Mouse (Mus musculus) adrenal gland, postnatal 10 days (tissue): ENCODE data around the gene Tuba1a. TPM values are rescaled to one million over a fixed set of nuclear protein-coding genes. Genes with fewer than 3 reads are reported as not detected.
A peak's percentile ranks its signal among the peaks of the same experiment; 100 is the strongest.
"Not testable (repeated sequence)": the region's sequence is repeated elsewhere in the genome, so short reads cannot be mapped to it uniquely, and the experiment has no call there.

Source experiments
- DNase-seq: peaks from one replicate; pipeline ENCODE4 v3.0.0; 2021; ENCODE audit warnings: mixed read lengths
- total RNA-seq, 2 experiments: library from RNA; stranded (reverse); gene quantifications; 2 replicates each; pipeline ENCODE4 v1.2.3; 2021

Gene Tuba1a
- total RNA-seq, 2 experiments from 2014 or later = 202 to 313 TPM

DNA sequence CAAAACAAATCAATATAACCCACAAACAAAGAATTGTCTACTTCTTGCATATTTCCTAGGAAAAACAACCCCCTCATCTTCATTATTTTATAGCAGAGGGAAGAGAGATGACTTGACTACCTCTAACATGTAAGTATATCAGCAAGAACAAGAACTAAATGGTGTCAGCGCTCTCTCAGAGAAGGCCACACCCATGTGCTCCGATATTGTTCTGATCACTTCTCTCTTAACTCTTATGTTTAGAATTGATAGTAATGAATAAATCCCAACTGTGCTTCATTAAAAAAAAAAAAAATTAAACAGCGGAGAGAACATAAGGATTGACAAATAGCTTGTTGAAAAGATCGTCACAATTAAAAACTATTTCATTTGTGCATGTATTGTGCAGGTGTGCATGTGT lies 1.8 kb upstream of the Tuba1a start:
- DNase-seq = no peak

DNA sequence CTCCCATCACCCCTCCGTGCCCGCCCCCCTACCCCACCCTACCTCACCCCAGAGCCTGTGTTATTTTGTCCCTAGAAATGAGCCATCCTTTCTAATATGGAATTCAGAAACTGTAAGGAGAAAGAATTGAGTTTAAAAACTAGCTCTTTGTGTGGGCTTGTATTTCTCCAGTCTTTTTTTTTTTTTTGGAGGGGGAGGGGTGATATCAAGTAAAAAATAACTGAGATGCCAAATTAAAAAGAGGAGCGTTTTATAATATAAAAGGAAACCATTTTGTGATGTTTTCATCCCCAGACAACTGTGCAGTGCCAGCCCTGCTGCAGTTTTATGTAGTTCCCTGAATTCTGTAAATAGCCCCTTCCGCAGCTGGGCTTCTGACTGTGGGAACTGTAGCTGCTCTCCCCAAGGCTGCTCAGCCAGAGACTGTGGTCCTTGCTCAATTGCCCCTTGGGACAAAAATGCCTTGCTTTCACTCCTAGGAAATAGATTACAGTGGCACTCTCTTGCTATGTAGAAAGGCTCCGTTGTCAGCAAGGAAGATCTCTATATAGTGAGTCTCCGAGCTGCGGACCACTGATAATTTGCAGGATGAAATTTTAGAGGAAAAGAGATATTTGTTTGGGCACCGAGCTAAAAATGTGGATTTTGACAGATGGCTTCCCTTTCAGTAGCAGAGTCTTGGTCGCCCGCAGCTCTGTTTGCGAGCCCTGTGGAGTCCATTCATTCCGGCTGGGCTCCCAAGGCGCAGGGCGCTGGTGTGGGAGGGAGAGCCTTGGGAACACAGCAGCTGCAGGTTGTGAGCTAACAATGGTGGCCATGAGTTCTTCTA lies 1.1 kb upstream of the Tuba1a start:
- peak; percentile 39 for DNase-seq

DNA sequence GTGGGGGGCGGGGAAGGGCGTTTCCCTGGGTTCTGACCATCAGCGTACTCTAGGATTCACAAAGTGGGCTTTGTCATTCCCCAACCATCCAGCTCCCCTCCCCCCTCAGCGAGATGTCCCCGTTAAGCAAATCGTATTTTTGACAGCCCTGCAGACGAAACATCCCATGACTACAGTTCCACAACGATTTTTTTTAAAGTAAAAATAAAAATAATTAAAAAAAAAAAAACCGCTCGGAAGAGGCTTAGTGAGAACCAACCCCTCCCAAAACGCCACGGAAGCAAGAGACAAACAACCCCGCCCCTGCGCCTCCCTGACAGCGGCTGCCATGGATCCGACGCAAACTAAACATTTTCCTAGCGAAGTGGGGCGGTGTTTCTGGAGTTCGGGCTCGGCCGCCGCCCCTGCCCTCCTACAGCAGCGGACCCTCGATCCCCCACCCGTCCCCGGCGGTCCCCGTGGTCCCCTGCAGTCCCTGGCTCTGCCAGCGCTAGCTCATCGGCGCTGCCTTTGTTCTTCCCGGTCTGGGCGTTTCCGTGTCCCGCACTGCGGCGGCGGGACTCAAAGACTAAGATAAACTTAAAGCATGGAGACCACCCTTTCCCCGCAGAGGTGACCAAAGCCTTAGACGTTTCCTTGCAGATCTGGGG lies 627 bp downstream of the Tuba1a start:
- peak; percentile 79 for DNase-seq

DNA sequence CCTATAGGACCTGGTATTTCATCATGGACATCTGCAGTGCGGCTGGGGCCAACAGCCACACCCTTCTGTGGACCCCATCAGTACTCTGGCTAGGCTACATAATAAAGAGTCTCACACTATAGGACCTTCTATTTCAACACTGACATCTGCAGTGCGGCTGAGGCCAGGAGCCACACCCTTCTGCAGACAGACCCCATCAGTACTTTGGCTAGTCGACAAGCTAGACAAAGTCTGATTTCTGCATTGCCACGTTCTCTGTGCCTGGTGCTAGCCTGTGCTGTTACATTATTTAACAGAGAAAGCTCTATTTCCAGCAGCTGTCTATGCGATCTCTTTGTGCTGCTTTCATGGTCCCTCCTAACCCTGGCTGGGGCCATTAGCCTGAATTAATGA lies 1.4 kb downstream of the Tuba1a start:
- DNase-seq = no peak

DNA sequence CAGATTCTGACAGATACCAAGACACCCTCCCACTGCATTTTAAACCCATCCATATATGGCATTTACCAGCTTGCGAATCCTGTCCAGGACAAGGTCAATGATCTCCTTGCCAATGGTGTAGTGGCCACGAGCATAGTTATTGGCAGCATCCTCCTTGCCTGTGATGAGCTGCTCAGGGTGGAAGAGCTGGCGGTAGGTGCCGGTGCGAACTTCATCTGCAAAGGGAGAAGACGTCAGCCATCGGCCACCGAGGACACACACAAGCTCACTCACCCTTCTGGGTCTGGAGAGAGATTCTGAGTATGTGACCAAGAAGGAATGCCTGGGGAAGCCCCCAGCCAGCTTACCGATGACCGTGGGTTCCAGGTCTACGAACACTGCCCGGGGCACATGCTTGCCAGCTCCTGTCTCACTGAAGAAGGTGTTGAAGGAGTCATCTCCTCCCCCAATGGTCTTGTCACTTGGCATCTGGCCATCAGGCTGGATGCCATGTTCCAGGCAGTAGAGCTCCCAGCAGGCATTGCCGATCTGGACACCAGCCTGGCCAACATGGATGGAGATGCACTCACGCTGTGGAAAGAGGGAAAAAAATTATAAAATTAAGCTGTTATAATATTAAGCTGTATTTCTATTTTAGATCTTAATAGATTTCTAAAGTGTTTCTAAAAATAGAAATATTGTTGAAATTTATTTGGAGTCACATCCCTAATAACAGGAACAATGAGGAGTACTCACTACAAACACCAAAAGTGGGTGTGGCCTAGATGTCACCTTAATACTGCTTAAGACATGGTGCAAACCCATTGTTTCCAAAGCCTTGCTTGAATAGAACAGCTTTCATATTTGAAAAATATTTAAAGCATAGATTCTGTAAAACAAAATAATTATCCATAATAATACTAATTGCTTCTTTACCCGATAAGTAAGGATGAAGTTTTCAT lies 2.1 kb downstream of the Tuba1a start:
- DNase-seq = not testable (repeated sequence)

DNA sequence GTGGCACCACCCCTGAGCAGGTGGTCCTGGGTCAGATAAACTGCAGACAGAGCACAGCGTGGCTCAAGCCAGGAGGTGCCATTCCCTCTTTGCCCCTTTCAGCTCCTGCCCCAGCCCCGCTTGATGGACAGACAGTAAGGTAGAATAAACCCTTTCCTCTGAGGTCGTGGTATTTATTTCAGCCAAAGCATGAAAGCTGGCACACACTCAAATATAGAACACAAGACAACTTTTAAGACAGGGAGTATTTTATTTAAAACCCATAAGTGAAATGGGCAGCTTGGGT lies 4.0 kb downstream of the Tuba1a start:
- DNase-seq = no peak

DNA sequence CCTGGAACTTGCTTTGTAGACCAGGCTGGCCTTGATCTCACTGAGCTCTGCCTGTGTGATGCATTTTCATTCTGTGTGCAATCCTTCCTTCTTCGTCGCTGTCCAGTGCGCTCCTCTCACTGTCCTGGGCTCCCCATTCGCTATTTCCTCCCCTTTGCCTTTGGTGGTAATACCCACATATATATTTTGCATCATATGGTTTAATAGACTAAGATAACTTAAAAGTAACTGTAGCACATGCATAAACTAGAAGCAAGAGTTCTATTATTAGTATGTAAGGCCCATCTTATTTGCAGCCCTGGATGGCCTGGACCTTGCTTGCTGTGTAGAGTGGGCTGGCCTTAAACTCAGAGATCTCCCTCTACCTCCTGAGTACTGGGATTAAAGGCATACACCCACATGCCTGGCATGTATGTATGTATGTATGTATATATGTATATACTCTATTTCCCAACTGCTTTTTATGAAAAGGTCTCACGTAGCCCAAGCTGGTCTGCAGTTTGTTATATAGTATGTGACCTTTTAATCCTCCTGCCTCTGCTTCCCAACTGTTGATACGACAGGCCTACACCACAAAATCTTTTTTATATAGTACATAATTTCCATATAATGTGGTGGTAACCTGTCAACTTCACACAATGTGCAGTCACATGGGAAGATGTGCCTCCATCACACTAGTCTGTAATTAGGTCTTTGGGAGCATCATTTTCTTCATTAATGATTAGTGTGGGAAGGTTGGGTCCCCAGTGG lies 4.5 kb downstream of the Tuba1a start:
- DNase-seq = no peak

DNA sequence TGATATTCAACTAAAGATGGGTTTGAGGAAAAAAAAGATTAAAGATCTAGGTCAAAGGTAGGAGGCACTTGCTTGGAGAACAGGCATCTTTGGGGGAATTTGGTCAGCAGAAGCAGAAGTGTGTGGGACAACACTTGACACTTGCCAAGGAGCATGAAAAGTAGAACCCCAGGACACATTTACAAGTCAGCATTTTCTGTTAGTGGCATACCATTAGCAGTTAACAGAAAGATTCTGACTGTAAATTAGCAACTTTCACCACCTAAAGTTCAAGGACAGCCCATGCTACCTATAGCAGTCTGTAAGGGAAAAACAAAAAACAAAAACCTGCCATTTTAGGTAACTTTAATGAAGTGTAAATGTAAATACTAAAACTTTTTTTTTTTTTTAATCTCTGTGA lies 5.1 kb downstream of the Tuba1a start:
- DNase-seq = no peak

DNA sequence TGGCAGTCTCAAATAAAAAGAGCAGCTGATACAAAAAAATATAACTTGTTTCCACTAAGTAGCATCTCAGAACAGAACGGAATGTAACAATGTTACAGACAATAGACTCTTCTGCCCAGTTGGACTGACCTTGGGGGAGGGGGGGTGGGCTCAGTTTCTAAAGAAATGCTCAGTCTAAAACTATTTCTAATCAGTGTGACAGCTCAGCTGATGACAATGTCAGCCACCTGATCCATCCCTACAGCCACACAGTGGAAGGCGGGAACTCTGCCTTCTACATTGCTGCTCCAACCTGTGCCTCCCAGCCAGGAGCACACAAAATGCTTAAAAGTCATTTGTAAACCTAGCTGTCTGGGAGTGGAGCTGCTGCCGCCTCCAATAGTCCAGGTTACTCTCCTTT lies 5.6 kb downstream of the Tuba1a start:
- no peak for DNase-seq

DNA sequence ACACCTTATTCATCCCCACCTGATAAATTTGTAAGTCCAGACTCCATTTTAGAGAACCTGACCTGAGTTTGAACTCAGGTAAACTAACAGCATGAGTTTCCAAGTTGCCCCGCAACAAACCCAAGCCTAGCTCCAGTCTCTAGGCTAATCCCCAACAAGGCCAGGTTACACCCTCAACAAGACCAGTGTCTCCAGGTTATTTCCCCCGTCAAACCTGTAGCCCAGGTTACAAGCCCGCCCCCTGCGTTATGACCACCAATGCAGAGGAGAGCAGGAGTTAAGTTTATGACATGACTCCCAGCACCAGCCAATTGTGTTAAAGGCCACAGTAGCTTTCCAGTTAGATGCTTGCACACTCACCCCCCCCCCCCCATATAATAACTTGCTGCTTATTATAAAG lies 10.4 kb downstream of the Tuba1a start:
- DNase-seq = no peak

DNA sequence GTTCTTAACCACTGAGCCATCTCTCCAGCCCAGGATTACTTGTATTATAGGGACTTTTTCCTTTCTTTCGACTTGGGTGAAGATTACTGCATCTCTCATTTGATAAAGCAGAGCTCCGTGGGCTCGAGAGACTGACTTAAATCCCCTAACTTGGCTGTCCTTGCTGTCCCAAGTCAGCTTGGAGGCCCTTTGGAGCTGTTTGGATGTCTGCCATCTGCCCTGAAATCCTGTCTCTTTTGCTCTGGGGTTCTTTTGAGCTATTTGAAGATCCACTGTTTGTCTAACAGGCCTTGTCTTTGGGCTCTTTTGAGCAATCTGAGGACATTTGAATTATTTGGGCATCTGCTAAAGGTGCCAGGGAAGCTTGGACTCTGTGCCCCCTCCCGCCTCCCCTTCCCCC lies 11.4 kb downstream of the Tuba1a start:
- peak; percentile 67 for DNase-seq

DNA sequence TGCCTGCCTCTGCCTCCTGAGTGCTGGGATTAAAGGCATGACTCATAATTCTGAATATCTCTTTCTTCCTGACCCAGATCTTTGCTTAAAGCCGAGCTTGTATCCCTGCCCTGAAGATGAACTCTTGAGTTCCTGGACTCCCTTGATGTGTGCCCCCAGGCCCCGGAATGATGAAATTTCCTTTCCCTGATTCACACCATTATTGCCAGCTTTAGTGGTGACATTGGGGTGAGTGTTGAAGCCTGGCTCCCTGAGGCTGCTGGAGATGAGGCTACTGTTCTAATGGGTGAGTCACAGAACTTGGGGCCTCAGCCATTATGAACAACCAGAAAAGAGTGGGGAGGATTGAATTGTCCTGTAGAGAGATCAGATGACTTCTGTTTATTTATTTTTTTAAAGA lies 12.0 kb downstream of the Tuba1a start:
- no peak for DNase-seq

DNA sequence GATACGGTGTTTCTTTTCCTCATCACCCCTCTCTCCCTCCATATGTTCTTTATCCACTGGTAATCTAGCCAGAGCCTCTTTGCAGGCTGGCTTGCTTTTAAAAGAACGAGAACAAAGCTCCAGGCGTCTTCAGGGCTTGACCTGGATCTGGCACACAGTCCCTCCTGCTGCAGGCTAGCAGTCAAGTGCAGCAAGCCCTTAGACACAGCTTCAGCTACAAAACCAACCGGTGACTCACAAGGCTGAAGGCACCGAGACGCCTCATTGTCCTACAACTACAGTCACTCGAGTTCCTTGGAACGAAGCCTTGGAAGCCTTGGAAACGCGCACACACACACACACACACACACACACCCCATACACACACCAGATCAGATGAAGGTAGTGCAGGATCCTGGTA lies 12.7 kb downstream of the Tuba1a start:
- DNase-seq = peak; percentile 62

DNA sequence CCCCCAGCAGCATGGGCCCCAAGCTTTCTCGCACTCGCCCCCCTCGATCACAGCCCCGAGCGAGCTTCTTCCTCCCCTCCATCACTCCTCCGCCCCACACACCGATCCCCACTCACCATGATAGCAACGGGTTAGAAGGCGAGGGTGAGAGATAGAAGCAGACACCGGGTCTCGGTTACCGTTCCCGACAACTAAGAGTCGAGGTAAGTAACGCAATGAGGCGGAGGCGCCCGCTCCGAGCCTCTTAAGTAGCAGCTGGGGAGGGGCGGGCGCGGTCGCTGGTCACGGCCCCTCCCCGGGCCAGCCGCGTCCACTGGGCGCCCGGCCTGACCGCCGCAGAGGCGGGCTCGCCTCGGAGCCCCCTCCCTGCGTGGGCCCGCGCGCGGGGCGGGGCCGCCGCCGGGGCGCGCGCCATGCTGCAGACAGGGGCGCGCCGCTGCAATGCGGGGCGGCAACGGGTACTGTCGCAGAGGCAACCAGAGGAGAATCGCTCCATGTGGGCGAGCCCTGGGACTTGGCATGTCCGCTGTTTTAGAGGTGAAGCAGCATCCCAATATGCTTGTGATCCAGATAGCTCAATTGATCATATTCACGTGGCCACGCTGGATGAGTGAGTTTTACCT lies 19.2 kb downstream of the Tuba1a start, which contains the start of gene Tuba1b:
Gene Tuba1b, minus strand, starts transcription at position 349 of the 623 bp plus-strand sequence.
- peak; percentile 95 for DNase-seq

DNA sequence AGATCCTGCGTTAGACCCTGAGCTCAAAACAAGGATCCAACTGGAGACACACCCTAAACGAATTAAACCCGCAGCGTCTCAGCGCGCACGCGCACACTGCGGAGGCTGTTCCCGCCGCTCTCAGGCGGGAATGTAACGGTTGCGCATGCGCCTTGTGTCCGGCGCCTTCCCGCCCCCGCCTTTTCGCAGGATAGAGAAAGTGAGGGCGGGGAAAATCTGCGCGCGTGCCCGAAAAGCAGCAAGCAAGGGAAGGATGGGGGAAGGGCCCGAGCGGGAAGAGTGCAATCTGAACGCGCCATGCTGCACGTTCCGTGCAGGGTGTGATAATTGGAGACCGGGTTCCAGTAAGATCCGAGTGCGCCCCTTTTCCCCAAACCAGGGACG lies 19.7 kb downstream of the Tuba1a start:
- DNase-seq = peak; percentile 96

DNA sequence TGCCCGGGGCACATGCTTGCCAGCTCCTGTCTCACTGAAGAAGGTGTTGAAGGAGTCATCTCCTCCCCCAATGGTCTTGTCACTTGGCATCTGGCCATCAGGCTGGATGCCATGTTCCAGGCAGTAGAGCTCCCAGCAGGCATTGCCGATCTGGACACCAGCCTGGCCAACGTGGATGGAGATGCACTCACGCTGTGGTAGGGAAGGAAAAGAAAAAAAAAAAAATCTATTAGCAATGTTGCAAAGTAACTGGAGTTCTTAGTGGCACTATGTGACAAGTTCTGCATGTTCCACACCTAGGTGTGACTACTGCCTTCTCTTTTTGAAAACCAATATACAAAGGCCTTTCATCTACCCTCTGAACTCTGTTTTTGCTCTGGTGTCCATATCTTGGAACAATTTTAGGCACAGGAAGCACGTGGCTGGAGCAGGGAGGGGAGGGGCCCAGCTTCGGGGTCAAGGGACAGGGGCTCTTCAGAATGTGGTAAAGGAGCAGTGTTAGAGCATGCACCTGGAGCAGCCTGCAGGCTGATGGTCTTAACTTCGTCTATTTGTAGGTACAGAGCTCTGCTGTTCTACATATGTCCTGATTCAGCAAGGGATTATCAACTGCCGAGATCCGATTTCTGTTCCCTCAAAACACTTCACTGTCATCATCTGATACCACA lies 20.4 kb downstream of the Tuba1a start:
- DNase-seq = peak; percentile 22

DNA sequence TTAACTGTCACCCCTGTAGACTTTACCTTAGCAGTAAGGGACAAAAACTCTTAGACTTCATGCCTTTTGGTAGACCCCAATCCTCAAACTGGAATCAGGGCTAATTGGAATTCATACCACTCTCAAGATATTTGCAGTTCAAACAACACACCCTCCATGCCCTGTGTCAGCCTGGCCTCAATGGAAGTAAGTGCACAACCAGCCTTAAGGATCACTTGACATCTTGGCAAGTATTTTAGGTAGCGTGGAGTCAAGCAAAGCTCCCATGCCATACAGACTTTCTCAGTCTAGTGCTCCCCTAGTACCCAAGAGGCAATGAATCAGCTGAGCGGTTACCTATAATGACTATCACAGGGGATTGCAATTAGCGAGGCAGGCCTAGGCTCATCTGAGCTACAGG lies 22.5 kb downstream of the Tuba1a start:
- DNase-seq = no peak

DNA sequence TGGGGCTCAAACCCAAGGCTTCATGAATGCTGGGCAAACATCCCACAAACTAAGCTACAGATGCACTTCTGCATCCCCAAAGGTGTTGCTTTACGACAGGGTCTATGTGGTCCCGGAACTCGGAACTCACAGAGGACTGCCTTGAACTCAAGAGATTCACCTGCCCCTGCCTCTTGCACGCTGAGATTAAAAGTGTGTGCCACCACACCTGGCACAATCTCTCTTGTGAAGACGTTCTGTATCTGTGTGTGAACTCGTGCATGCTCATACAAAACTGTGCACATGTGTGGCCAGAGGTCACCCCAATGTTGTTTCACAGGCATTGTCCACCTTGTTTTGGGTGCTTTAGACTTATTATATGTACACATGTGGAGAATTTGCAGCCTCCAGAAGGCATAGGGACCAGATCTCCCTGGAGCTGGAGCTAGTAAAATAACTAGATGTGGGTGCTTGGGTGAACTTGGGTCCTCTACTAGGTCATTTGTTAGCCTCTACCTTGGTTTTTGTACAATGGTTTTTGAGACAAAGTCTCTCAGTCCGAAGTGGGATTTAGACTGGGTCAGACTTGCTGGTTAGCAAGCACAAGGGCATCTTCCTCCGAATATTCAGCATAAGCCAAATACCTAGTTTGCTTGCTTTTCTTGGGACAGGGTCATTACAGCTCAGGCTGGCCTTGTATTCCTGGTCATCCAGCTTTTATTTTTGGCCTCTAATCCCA lies 23.3 kb downstream of the Tuba1a start:
- no peak for DNase-seq

DNA sequence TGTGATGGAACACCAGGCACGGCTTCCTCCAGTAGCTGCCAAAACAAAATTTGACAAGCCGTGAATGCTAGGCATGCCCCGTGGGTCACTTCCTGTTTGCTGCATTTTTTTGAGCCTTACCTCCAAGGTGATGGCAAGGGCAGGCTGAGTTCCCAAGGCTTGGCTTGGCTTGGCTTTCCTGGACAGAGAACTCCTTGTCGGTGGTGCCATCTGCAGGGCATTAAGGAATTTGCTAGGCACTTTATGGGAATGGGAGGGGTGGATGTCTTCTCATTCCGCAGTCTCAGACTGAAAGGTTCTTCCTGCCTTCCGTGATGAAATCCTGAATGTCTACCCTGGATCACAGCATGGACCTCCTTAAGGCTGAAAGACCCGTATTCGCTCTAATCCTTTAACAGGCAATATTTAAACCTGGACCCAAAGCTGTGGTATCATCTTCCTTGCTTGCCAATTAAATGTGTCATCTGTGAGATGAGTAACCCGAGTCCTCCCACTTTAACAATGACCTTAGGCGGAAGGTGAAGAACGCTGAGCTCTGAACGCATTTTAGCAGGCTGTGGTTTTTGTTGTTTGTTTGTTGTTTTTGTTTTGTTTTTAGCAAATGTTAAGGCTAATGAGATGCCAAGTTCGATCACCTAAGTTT lies 24.8 kb downstream of the Tuba1a start:
- DNase-seq = peak; percentile 81

DNA sequence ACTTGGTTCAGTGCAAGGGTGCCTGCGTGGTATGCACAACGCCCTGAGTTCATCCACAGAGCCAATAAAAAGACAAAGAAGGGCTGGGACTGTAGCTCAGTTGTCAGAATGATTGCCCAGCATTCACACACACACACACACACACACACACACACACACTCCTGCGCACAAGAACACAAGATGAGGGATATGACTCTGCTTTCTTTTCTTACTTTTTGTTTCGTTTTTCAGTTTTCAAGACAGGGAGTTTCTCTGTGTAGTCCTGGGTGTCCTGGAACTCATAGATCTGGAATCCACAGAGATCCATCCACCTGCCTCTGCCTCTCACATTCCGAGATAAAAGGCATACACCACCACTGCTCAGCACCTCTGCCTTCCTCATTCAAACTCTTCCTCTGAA lies 25.9 kb downstream of the Tuba1a start:
- DNase-seq = no peak
